Mouse (Mus musculus) yolk sac, embryonic 10.5 days (tissue): Measurements from ENCODE around the gene Abca7.
"Not testable (repeated sequence)": the region's sequence is repeated elsewhere in the genome, so short reads cannot be mapped to it uniquely, and the experiment has no call there.

Experiments used
- DNase-seq: peaks from one replicate; pipeline ENCODE4 v3.0.0-alpha.2; 2017; ENCODE audit warnings: low spot score

The Abca7 gene

DNA sequence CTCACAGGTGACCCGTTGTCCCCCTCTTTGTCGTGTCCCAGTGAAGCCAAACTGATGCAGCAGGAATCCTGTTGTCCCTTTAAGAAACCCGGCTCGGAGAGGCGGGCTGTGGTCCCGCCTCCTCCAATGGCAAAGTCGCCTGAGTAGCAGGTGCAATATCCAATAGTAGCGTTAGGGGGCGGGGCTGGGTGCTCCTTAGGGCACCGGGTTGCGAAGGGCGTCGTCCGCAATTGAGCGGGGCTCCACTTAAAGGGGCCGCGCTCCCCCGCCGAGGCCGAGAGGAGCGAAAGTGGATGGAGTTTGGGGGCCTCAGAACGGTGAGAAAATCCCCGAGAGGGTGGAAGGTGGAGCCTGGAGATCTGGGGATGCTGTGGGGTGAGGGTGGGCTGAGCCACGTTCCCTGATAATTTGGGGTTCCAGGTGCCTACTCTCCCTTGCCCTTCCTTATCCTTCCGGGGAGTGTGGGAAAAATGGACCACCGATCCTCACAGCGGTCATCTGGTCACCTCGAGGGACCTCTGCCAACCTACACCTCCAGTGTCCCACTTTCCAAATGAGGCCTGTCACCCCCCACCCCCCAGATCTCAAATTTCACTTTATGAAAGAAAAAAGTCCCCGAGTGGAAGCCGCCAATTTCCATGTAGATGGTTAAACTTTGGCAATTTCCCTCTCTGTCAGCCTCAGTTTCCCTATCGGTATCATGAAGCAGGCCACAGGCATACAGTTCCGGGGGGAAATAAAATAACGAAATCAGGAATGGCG is at the start of gene Abca7:
TSS of gene Abca7 (plus strand) at position 223 of the 762 bp plus-strand sequence.
- DNase-seq: peak; percentile 95

DNA sequence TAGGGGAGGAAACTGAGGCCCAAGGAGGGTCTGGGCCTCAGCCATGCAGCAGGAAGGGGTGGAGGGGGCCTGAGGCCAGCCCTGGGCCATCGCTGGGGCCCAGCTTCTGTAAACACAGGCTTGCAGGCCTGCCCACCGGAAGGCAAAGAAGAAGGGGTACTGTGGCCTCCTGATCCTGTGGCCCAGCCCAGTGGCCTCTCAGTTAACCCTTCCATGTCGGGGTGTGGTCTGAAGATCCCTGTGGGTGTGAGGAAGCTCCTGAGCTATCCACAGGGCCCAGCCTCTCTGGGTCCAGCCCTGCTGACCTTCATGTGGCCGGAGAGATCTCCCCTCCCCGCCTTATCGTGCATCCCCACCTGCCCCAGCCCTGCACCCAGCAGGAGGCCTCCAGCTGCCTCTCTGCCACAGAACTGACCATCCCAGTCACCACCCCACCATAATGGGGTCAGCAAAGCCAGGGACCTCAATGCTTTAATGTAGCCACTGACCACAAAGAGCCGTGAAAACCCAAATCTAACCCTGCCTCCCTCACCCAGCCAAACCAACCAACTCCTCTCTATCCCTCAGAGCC is 49.5 kb upstream of the Abca7 start:
- peak; percentile 84 for DNase-seq

DNA sequence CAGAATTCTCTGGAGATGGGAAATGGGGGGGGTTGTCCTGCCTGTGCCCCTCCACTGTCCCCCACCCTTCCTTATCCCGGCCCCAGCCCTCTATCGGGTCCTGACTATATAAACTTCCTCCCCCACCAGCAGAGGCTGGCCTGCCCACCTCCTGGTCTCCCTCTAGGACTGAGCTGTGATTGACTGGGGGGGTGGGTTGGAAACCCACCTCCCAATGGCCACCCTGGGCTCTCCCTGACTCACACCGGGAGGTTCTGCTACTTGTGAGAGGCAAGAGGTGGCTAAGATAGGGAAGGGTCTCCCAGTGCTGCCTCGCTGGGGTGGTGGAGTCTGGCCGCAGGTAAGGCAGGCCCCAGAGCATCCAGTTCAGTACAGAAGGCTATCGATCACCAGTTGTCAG is 48.8 kb upstream of the Abca7 start:
- no peak for DNase-seq

DNA sequence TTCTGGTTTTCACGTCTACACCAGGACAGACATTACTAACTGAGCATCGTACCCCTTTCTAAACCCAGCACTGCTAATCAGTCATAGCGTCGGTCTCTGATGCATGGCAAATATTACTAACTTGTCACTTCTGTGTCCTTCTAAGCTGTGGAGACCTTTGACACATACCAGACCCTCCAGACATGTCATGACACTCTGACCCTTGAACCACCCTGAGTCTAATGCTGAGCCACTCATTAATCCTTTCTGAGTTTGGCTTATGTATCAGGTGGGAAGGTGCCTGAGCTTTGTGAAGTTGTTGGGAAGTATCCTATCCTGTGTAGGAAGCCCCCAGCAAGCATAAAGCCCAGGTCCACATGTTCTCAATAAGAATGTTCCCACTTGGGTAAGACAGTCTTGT is 46.4 kb upstream of the Abca7 start:
- DNase-seq: peak; percentile 79

DNA sequence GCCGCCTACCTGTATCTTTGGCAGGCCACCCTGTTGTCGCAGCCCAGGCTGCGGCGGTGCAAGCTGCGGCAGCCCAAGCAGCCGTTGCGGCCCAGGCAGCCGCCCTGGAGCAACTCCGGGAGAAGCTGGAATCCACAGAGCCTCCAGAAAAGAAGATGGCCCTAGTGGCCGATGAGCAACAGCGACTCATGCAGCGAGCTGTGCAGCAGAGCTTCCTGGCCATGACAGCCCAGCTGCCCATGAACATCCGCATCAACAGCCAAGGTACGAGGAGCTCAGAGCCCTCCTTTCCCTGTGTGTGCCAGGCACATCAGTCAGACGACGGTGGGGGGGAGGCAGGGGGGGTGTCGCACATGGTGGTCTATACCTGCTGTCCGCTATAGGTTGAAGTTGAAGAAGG is 45.6 kb upstream of the Abca7 start:
- DNase-seq: no peak

DNA sequence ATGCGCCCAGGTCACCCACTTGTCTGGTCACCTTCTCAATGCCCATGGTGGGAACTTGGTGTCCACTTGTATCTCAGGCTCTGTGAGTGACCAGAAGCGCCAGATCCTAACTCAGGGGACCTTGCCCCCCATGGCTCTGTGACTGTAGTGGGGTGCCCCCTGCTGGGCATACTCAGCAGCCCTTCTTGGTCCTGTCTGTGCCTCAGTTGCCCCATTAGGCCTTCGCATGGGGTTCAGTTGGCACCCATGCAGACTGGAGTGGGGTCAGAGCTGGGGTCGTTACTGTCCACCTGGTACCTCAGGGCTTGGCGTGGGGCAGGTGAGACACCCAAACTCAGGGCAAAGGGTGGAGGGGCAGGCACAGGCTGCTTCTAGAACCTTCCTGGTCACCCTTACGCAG is 42.3 kb upstream of the Abca7 start:
- no peak for DNase-seq

DNA sequence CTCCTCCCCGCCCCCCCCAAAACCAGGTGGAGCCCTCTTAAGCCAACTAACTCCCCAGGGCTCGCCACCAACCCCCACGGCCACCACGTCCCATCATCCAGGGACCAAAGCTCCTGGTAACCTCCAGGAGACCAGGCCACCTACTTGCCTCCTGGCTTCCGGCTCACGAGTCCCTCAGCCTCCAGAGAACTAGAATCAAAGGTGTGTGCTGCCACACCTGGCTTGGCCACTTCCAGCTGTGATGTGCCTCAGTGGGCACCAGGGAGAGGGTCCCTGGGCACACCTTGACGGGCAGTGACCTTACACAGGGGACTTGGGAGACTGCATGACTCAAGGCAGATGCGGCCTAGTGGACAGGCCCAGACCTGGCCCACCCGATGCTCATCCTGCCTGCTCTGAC is 40.6 kb upstream of the Abca7 start:
- DNase-seq: no peak

DNA sequence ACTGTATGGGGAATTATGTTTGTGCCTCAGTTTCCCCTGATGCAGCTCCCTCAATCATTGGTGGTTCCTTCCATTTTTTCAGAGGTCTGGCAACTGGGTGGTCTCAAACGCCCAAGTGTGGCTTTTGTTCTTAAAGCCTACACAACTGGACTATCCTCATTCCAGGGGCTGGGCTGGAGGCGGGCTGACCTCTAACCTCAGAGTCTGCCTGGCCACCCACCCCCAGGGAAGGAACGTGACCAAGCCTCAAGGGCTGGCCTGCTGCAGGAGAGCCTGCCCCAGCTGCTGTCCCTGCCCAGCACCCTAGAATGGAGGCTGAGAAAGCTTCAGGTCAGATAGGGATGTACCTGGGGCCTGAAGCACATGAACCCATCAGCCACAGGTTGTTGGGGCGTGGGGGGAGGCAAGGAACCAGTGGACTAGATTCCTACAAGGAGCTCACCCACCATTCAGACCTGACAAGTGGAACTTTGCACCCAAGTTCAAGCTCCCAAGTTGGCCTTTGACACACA is 39.6 kb upstream of the Abca7 start:
- DNase-seq: peak; percentile 79

DNA sequence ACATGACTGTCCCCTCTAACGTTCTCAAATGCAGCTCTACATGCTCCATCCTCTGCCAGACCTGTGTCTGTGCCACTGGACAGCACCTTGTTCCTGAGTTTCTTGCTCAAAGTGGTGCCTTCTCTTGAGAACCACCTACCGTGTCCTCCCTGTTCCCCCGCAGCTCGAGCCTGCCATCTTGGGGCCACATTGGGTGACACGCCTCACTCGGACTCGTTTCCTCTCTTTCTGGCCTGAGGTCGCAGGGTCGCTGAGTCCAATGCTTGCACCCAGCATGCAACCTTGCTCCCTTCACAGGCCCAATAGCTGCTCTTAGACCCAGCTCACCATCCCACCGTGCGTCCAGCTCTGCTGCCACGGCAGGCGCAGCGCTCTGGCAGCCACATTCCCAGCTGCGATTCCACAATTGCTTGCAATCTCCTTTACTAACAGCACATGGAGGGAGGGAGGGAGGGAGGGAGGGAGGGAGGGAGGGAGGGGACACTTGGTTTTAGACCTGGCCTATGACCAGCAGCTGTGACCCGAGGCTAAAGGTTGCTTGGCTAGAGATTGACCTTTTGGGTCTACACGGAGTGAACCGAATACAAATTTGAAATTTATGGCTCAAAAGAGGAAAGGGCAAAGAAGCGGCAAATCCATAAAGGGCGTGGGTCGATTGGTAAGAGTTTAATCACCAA is 38.0 kb upstream of the Abca7 start:
- DNase-seq: peak; percentile 90

DNA sequence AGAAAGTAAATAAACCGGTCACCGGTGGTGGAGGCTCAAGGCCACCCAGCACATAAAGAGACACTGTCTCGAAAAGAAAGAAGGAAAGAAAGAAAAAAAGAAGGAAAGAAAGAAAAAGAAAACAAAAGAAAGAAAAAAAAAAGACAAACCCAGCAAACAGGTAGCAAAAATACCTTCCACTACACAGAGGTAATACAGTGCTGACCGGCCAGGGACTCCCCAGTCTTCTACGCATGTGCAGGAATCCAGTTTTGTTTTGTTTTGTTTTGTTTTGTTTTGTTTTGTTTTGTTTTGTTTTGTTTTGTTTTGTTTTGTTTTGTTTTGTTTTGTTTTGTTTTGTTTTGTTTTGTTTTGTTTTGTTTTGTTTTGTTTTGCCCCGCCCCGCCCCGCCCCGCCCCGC is 36.9 kb upstream of the Abca7 start:
- DNase-seq: not testable (repeated sequence)

DNA sequence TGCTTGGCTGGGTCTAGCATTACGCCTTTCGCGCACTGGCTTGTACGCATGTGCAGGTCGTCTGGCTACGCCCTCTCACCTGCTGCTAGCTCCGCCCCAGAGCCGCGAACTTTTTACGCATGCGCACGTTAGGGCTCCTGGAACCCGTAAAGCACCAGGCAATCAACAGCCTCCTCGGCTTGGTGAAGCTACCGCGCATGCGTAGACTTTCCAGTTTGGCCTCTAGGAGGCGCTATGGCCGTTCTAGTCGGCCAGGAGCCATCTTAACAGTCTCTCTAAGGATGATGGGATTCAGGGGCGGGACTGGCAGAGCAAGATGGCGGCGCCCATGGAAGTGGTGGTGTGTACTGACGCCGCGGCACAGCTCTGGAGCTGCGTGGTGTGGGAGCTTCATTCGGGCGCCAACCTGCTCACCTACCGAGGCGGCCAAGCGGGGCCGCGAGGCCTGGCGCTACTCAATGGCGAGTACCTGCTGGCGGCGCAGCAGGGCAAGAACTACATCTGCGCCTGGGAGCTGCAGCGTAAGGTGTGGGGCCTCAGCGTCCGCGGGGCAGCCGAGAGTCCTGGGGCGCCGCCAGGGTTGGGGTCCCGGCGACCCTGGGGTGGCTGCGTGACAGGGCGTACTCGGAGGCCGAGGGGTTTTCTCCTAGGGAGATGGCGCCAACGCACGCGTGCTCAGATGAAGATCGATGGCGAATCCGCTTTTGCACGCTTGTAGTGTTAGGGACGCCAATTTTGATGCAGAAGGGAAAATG is 36.3 kb upstream of the Abca7 start, which contains the start of gene Wdr18:
TSS of gene Wdr18 (plus strand) at position 306 of the 755 bp plus-strand sequence.
- peak; percentile 100 for DNase-seq

DNA sequence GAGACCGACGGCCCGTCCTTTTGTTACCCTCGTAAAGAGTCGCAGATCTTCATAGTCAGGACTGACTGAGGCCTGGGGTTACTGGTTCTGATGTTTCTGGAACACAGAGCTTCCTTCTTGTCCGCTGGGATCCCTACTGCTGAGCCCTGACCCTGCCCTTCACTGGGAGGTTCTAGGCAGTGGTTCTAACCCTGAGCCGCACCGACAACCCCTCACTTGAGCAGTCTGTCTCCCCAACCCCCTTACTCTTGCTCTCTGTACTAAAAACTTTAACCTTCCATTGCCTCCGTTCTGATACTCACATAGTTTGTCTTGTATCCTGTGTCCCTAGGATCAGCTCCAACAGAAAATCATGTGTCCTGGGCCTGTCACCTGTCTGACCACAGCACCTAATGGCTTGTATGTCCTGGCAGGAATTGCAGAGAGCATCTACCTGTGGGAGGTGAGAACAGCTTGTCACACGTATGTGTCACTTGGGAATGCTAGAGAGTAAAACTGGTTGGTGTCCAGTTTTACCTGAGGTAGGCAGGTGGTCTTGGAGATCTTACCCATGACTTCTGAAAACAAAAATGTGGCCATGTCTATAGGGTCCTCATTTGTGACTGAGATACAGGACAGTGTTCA is 35.5 kb upstream of the Abca7 start:
- no peak for DNase-seq

DNA sequence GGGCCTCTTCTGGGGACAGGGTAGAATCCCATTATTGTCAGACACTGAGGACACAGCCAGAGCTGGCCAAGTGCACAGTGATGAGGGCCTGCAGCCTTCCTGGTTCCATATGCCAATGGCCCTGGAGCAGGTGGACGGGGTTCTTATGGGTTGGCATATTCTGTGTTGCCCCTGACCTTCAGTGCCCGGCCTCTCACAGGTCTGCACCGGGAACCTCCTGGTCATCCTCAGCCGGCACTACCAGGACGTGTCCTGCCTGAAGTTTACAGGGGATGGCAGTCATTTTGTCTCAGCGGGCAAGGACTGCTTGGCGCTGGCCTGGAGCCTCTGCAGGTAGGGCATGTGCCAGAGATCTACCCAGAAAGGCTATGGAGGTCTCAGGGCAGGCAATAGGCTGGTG is 31.6 kb upstream of the Abca7 start:
- DNase-seq: no peak

DNA sequence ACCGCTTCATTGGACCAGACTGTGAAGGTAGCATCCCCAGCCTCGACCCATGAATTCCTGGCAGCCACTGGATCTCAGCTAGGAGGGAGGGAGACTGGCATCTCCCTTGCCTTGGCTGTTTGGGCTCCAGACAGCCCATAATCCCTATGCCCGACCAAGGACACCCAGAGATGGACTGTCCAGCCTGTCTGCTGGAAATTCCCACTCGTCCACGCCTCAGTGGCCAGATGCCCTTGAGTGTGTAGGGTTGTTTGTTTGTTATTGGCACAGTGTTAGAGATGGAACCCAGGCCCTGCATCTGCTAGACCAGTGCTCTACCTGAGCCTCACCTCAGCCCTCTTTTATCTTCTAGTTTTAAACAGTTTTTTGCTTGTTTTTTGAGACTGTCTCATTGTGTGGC is 31.0 kb upstream of the Abca7 start:
- DNase-seq: no peak

DNA sequence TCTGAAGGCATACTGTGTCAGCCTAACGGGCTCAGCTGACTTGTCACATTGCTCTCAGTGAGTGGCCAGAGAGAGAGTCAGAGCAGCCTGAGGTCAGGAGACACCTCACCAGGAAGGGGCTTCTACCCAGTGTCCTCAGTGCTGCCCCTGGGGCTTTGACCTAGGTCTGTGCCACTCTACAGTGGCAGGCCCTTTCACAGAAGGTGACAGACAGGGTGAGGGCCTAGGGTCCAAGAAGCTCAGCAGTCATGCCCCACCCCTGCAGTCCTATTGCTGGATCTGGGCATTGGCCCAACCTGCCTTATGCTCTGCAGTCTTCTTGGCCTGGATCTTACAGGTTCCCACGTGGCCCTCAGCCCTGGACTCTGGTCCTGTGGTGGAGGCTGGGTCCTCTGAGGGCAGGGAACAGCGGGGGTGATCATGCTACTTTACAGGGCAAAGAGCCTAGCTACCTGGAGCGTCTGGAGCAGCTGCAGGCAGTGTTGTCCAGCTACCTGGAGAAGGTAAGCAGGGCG is 29.4 kb upstream of the Abca7 start:
- no peak for DNase-seq

DNA sequence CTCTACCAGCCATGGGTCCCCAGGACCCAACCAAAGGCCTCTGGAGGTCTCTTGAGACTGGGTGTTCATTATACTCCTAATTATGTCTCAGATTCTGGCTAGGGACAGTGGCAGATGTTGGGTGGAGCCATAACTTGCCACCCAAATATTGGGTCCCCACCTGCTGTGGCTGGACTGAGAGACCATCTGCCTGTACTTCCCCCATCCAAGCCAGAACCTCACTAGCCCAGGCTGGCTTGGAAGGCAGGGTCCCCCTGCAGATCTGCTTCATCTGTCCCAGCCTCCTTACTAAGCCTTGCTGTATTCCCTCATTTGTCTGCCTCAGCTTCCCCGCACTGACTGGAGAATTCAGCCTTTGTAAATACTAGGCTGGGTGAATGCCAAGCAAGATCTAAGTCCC is 28.1 kb upstream of the Abca7 start:
- DNase-seq: no peak

DNA sequence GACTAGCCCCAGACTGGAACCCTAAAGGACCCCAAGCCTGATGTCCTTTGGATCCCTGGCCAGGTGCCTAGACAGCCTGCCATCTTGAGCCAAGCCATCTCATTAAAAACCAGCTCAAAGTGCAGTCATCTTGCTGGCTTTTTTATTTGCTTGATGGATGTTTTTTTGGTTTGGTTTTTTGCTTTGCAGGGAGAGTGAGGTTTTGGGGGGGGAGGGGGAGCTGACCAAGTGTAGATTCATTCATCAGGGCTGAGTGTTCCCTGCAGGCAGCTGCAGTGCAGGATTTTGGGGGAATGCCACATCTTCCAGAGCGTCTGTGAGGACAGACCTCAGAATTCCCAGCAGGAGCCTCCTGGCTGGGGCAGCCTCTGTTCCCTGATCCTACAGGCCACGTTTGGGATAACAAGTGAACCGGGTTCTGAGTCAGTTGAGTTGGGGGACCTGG is 27.1 kb upstream of the Abca7 start:
- DNase-seq: no peak

DNA sequence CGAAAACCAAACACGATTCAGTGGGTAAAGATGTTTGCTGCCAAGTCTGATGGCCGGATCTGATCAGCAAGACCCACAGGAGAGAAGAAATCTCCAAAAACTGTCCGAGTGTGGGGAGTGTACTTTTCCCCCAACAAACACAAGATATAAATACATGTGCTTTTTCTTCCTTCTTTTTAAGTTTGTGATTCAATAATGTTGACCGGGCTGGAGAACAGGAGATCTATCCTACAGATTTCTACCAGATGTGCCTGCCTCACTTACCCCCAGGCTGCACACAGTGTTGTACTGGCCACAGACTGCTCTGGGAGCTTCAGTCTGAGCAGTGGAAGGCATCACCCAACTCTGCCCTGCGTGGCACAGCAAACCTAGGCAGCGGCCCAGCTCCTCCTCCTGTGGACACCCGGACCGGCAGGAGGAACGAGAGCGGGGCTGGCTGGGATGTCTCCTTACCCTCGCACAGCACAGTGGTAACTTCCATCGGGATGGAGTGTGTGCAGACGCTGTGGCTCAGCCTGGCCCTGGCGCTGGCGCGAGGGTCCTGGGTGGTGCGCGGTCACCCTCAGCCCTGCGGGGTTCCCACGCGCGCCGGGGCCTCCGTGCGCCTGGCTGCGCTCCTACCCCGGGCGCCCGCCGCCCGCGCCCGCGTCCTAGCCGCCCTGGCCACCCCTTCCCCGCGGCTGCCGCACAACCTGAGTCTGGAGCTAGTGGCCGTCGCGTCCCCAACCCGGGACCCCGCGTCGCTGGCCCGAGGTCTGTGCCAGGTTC is 25.7 kb upstream of the Abca7 start, which contains the start of gene Grin3b:
TSS of gene Grin3b (plus strand) at position 301 of the 768 bp plus-strand sequence.
- DNase-seq: no peak

DNA sequence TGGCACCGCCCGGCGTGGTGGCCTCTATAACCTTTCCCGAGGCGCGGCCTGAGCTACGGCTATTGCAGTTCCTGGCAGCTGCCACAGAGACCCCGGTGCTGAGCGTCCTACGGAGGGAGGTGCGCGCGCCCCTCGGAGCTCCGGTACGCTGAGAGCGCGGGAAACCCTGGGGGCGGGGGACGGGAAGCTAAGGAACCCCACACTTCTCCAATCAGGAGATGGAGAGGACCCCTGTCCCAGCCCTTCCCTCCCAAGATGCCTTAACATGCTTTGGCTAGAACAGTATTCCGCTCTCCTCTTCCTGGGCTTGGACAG is 25.2 kb upstream of the Abca7 start:
- no peak for DNase-seq

DNA sequence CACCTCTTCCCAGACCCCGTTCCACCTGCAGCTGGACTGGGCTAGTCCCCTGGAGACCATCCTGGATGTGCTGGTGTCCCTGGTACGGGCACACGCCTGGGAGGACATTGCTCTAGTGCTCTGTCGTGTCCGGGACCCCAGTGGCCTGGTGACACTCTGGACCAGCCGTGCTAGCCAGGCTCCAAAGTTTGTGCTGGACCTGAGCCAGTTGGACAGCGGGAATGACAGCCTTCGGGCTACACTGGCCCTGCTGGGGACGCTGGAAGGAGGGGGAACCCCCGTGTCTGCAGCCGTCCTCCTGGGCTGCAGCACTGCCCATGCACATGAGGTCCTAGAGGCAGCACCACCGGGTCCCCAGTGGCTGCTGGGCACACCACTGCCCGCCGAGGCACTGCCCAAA is 23.5 kb upstream of the Abca7 start:
- DNase-seq: no peak

DNA sequence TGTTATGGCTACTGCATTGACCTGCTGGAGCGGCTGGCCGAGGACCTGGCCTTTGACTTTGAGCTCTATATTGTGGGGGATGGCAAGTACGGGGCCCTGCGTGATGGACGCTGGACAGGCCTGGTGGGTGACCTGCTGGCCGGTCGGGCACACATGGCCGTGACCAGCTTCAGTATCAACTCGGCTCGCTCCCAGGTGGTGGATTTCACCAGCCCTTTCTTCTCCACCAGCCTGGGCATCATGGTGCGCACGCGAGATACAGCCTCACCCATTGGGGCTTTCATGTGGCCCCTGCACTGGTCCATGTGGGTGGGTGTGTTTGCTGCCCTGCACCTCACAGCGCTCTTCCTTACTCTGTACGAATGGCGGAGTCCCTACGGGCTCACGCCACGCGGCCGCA is 22.2 kb upstream of the Abca7 start:
- DNase-seq: no peak
